In genomic region chr10:81217964-81218363, GRCm38 (mm10) we compare ENCODE assay signal across 8 mouse cellular contexts. TPM values are rescaled to one million over a fixed set of nuclear protein-coding genes. Genes with fewer than 3 reads are reported as not detected.
DNase-seq lines count a peak whose midpoint lies in the region; ATAC-seq lines count a peak whose summit lies in the region.

No protein-coding gene starts in this region.

- H3K4me3 ChIP-seq in forebrain, embryonic 16.5 days (replicated peaks; ENCODE audit: low read length) = no peak overlapping the region

- 41% methylated on average over 7 of the region's 7 CpGs for WGBS in forebrain, embryonic 16.5 days

- no peaks in the 10 kb centered on the region for H3K27me3 ChIP-seq in forebrain, embryonic 16.5 days (replicated peaks; ENCODE audit: control insufficient read depth, insufficient read depth, low read length)

- peaks cover 31% of the 10 kb centered on the region for H3K36me3 ChIP-seq in forebrain, embryonic 16.5 days (ENCODE audit: control insufficient read depth, insufficient read depth)

- peak; percentile 56; the same call in 1 of the 2 replicates for ATAC-seq in cerebellum, adult (ENCODE audit: insufficient number of reproducible peaks, low FRiP score, low TSS enrichment)
- peak; percentile 22; the same call in 1 of the 2 replicates for ATAC-seq in forebrain, embryonic 16.5 days

- H3K9ac ChIP-seq in forebrain, embryonic 16.5 days (replicated peaks; ENCODE audit: low read depth, low read length) = no peak overlapping the region

- H3K4me1 ChIP-seq in forebrain, embryonic 16.5 days (replicated peaks; ENCODE audit: control insufficient read depth, insufficient read depth, low read length) = no peaks in the 10 kb centered on the region

- H3K27ac ChIP-seq in forebrain, embryonic 16.5 days (ENCODE audit: low read length) = no peak overlapping the region

- no peaks in the 10 kb centered on the region for H3K9me3 ChIP-seq in forebrain, embryonic 16.5 days (ENCODE audit: control insufficient read depth, low read length)

- H3K4me2 ChIP-seq in forebrain, embryonic 16.5 days (ENCODE audit: low read length) = no peak overlapping the region

- DNase-seq in 416B (ENCODE audit: low read depth) = peak; percentile 37
- peak; percentile 74 to 82 for DNase-seq in CD8-positive naive resting alpha-beta T cell, adult 2 months (ENCODE audit: low read depth in 2 of 2, low spot score in 2 of 2)
- DNase-seq in kidney, adult 9 months = peak; percentile 82
- peak; percentile 81 for DNase-seq in lung, postnatal 10 days
- peak; percentile 57 to 75 for DNase-seq in spleen, adult 18-20 months
- DNase-seq in layer of hippocampus, adult 9-11 months = no peak

RNA-seq across cellular contexts. Expression of gene Atcay, which starts 12.7 kb away (rescaled TPM):
- 81.4 and 94.9 TPM in 2 replicates for polyA plus RNA-seq in forebrain, embryonic 16.5 days (2015; fragmentation: Nextera tagmentation; extraction: Ambion mirVana)

RNA-seq across cellular contexts. Expression of gene Zfr2, which starts 15.0 kb away (rescaled TPM):
- 18.4 and 24.0 TPM in 2 replicates for polyA plus RNA-seq in forebrain, embryonic 16.5 days (2015; fragmentation: Nextera tagmentation; extraction: Ambion mirVana)

RNA-seq across cellular contexts. Expression of gene Nmrk2, which starts 16.1 kb away (rescaled TPM):
- polyA plus RNA-seq in forebrain, embryonic 16.5 days (2015; fragmentation: Nextera tagmentation; extraction: Ambion mirVana) = 0.11 TPM in 1 of 2 replicates, not detected in the other

RNA-seq across cellular contexts. Expression of gene 4930442H23Rik, which starts 34.3 kb away (rescaled TPM):
- not detected in 2 replicates for polyA plus RNA-seq in forebrain, embryonic 16.5 days (2015; fragmentation: Nextera tagmentation; extraction: Ambion mirVana)

RNA-seq across cellular contexts. Expression of gene Matk, which starts 34.8 kb away (rescaled TPM):
- 28.8 and 44.2 TPM in 2 replicates for polyA plus RNA-seq in forebrain, embryonic 16.5 days (2015; fragmentation: Nextera tagmentation; extraction: Ambion mirVana)
